Mouse (Mus musculus) forebrain, embryonic 12.5 days (tissue): Measurements from ENCODE around the gene Acad10. TPM values are rescaled to one million over a fixed set of nuclear protein-coding genes. Genes with fewer than 3 reads are reported as not detected.

Experiments used
- ATAC-seq: fragments of 200-750 bp; cut with Nextera tagmentation; 2 replicates; pipeline ENCODE4 v1.8.0; 2017; ENCODE audit warnings: moderate TSS enrichment; ENCODE audit not compliant: low FRiP score
- H3K27ac ChIP-seq: fragments of 300-500 bp; sonication (generic); 2 replicates; pipeline ENCODE4 v1.5.1; 2016; ENCODE audit warnings: mild to moderate bottlenecking
- H3K27me3 ChIP-seq: fragments of 300-500 bp; sonication (generic); 2 replicates; pipeline ENCODE4 v1.6.1; 2016; ENCODE audit warnings: mild to moderate bottlenecking
- H3K36me3 ChIP-seq: fragments of 300-500 bp; sonication (generic); replicated peaks from 2 replicates; pipeline ENCODE4 v1.6.1; 2016; ENCODE audit warnings: mild to moderate bottlenecking
- H3K4me1 ChIP-seq: fragments of 300-500 bp; sonication (generic); 2 replicates; pipeline ENCODE4 v1.6.1; 2016
- H3K4me2 ChIP-seq: fragments of 300-500 bp; sonication (generic); 2 replicates; pipeline ENCODE4 v1.6.1; 2016; ENCODE audit warnings: mild to moderate bottlenecking, moderate library complexity
- H3K4me3 ChIP-seq: fragments of 300-500 bp; sonication (generic); replicated peaks from 2 replicates; pipeline ENCODE4 v1.5.1; 2016; ENCODE audit warnings: mild to moderate bottlenecking
- H3K9ac ChIP-seq: fragments of 300-500 bp; sonication (generic); 2 replicates; pipeline ENCODE4 v1.6.1; 2016; ENCODE audit warnings: mild to moderate bottlenecking
- H3K9me3 ChIP-seq: fragments of 300-500 bp; sonication (generic); 2 replicates; pipeline ENCODE4 v1.6.1; 2016
- WGBS: fragments of 180-500 bp; shearing (Covaris S2); methylation state at CpG from one replicate; pipeline ENCODE4 v1.1.7; 2016; 5-methylcytosine and 5-hydroxymethylcytosine counted together
- polyA plus RNA-seq: library from polyadenylated mRNA; unstranded; fragments of >200 nt; fragmentation: Nextera tagmentation; extraction: Ambion mirVana; gene quantifications from 2 replicates; pipeline ENCODE4 v1.2.1, GENCODE M21; 2016

Acad10 gene
- polyA plus RNA-seq, 1 experiment from 2014 or later, result 2.5 TPM

- Histone ChIP-seq H3K4me3 (peak overlapping the region; percentile 60), H3K27ac (0 out of 2 replicates have a peak overlapping the region, but pooled peaks have one; percentile 25), H3K27me3 (peaks cover 7% of the 10 kb centered on the region; the same call in 1 of the 2 replicates), H3K4me2 (peak overlapping the region; percentile 97), H3K9ac (peak overlapping the region; percentile 82), H3K9me3 (no peaks in the 10 kb centered on the region), H3K4me1 (peaks cover 21% of the 10 kb centered on the region), H3K36me3 (no peaks in the 10 kb centered on the region)
- peak; percentile 60; the same call in 1 of the 2 replicates for ATAC-seq
- 4% methylated on average over 33 of the region's 33 CpGs for WGBS
Measured at GRCm38 (mm10) chr5:121592816-121593407, 67.4 kb downstream of the Acad10 start.

- Histone ChIP-seq H3K36me3 (no peaks in the 10 kb centered on the region), H3K9ac (no peak overlapping the region), H3K27me3 (peaks cover 7% of the 10 kb centered on the region; the same call in 1 of the 2 replicates), H3K9me3 (no peaks in the 10 kb centered on the region), H3K27ac (no peak overlapping the region), H3K4me2 (peak overlapping the region; percentile 97), H3K4me1 (peaks cover 21% of the 10 kb centered on the region), H3K4me3 (peak overlapping the region; percentile 60)
- ATAC-seq, result no peak
- 63% methylated on average over 11 of the region's 11 CpGs for WGBS
Measured at GRCm38 (mm10) chr5:121592064-121592815, 68.1 kb downstream of the Acad10 start.

- H3K4me2 ChIP-seq, result no peak overlapping the region
Measured at GRCm38 (mm10) chr5:121591417-121592063, 68.8 kb downstream of the Acad10 start.

GRCm38 (mm10) chr5:121589928-121590327 is 70.4 kb downstream of the Acad10 start:
- WGBS, result 87% methylated on average over 6 of the region's 6 CpGs
- Histone ChIP-seq H3K36me3 (no peaks in the 10 kb centered on the region), H3K4me2 (no peak overlapping the region), H3K4me3 (no peak overlapping the region), H3K27ac (no peak overlapping the region), H3K9ac (no peak overlapping the region), H3K4me1 (peaks cover 21% of the 10 kb centered on the region), H3K27me3 (no peaks in the 10 kb centered on the region; the same call in 1 of the 2 replicates), H3K9me3 (no peaks in the 10 kb centered on the region)
- no peak for ATAC-seq

More at GRCm38 (mm10) chr5:121591417-121592063, 68.8 kb downstream of the Acad10 start:
- Histone ChIP-seq H3K9me3 (no peaks in the 10 kb centered on the region), H3K36me3 (no peaks in the 10 kb centered on the region), H3K27me3 (peaks cover 7% of the 10 kb centered on the region; the same call in 1 of the 2 replicates), H3K4me1 (peaks cover 21% of the 10 kb centered on the region), H3K4me3 (no peak overlapping the region), H3K9ac (no peak overlapping the region), H3K27ac (no peak overlapping the region)
- WGBS, result 82% methylated on average over 11 of the region's 11 CpGs
- no peak for ATAC-seq

DNA sequence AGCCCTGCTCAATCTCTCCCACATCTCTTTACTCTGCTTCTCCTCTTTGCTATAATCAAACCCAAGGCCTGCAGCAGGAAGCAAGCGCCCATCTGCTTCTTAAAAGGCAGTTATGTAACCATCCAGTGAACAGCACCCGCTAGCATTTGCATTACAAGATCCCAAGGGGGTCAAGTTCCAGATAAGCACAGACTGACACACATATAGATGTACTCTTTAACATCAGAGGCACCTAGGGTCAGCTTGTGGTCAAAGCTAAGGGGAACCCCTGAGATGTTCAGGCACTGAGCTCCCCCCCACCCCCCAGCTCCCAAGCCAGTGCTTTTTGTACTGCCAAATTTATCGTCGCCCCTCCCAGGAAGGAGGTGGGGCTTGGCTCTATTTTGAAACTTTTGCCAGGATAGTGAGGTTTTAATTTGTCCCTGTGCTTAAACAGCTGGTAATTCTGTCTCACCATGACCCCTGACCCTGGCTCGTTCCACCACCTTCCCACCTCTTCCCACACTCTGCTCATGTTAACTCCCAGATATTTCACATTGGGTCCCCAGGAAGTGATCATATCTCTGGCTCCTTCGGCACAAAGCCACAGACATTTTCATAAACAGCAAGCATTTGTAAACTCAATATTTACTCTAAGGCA is 73.8 kb downstream of the Acad10 start:
- Histone ChIP-seq H3K27me3 (no peaks in the 10 kb centered on the region; the same call in 1 of the 2 replicates), H3K9ac (no peak overlapping the region), H3K4me1 (no peaks in the 10 kb centered on the region; the same call in 1 of the 2 replicates), H3K9me3 (no peaks in the 10 kb centered on the region), H3K27ac (no peak overlapping the region), H3K4me3 (no peak overlapping the region), H3K4me2 (no peak overlapping the region), H3K36me3 (no peaks in the 10 kb centered on the region)
- no peak for ATAC-seq
- WGBS, result 80% methylated on average over 6 of the region's 6 CpGs

DNA sequence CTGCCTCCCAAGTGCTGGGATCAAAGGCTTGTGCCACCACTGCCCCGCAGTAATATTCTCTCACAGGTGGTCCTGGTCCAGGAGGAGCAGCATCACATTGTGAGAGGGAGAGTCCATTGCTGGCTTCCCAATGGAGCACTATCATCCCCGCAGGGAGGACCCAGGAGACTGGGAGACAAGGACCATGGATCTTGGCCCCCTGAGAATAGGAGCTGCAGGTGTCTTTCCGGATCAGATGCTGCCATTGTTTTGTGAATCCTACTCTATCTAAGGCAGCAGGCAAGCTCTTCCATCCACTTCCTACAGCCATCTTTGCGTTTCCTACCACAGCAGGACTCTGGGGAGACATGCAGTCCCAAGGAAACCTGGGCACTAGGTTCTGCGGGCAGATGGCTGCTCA is 74.6 kb downstream of the Acad10 start:
- Histone ChIP-seq H3K36me3 (no peaks in the 10 kb centered on the region), H3K27ac (no peak overlapping the region), H3K4me2 (no peak overlapping the region), H3K9ac (no peak overlapping the region), H3K27me3 (no peaks in the 10 kb centered on the region), H3K9me3 (no peaks in the 10 kb centered on the region), H3K4me1 (no peaks in the 10 kb centered on the region; the same call in 1 of the 2 replicates), H3K4me3 (no peak overlapping the region)
- no peak for ATAC-seq
- WGBS, result 83% methylated on average over 5 of the region's 5 CpGs

GRCm38 (mm10) chr5:121585005-121585404 is 75.3 kb downstream of the Acad10 start:
- Histone ChIP-seq H3K4me1 (no peaks in the 10 kb centered on the region; the same call in 1 of the 2 replicates), H3K27ac (no peak overlapping the region), H3K36me3 (no peaks in the 10 kb centered on the region), H3K4me3 (no peak overlapping the region), H3K9ac (no peak overlapping the region), H3K4me2 (no peak overlapping the region), H3K27me3 (no peaks in the 10 kb centered on the region), H3K9me3 (no peaks in the 10 kb centered on the region)
- 95% methylated on average over 10 of the region's 10 CpGs for WGBS
- no peak for ATAC-seq

- Histone ChIP-seq H3K4me1 (no peaks in the 10 kb centered on the region; the same call in 1 of the 2 replicates), H3K36me3 (peaks cover 9% of the 10 kb centered on the region), H3K27ac (no peak overlapping the region), H3K27me3 (no peaks in the 10 kb centered on the region), H3K4me3 (no peak overlapping the region), H3K9me3 (no peaks in the 10 kb centered on the region), H3K9ac (no peak overlapping the region), H3K4me2 (no peak overlapping the region)
- ATAC-seq, result no peak
- 60% methylated on average over 12 of the region's 12 CpGs for WGBS
Measured at GRCm38 (mm10) chr5:121583765-121584501, 76.4 kb downstream of the Acad10 start.

GRCm38 (mm10) chr5:121581945-121582344 is 78.4 kb downstream of the Acad10 start:
- H3K27ac ChIP-seq, result no peak overlapping the region

GRCm38 (mm10) chr5:121576927-121577488 is 83.3 kb downstream of the Acad10 start:
- Histone ChIP-seq H3K36me3 (peaks cover 19% of the 10 kb centered on the region), H3K4me2 (no peak overlapping the region), H3K9me3 (no peaks in the 10 kb centered on the region), H3K27ac (no peak overlapping the region), H3K27me3 (no peaks in the 10 kb centered on the region), H3K4me3 (no peak overlapping the region), H3K4me1 (no peaks in the 10 kb centered on the region), H3K9ac (no peak overlapping the region)
- WGBS, result 94% methylated on average over 11 of the region's 11 CpGs
- ATAC-seq, result no peak

More at GRCm38 (mm10) chr5:121581945-121582344, 78.4 kb downstream of the Acad10 start:
- ATAC-seq, result no peak
- H3K9me3 ChIP-seq, result no peaks in the 10 kb centered on the region
- no peak overlapping the region for H3K4me2 ChIP-seq
- no peaks in the 10 kb centered on the region for H3K27me3 ChIP-seq
- H3K9ac ChIP-seq, result no peak overlapping the region
- no peaks in the 10 kb centered on the region; the same call in 1 of the 2 replicates for H3K4me1 ChIP-seq
- no peak overlapping the region for H3K4me3 ChIP-seq
- H3K36me3 ChIP-seq, result peaks cover 9% of the 10 kb centered on the region
- 92% methylated on average over 8 of the region's 8 CpGs for WGBS

- H3K27ac ChIP-seq, result no peak overlapping the region
- 97% methylated on average over 11 of the region's 11 CpGs for WGBS
- no peak overlapping the region for H3K9ac ChIP-seq
- H3K27me3 ChIP-seq, result no peaks in the 10 kb centered on the region
- ATAC-seq, result no peak
- H3K9me3 ChIP-seq, result no peaks in the 10 kb centered on the region
- no peaks in the 10 kb centered on the region for H3K4me1 ChIP-seq
- peaks cover 19% of the 10 kb centered on the region for H3K36me3 ChIP-seq
- H3K4me2 ChIP-seq, result no peak overlapping the region
- no peak overlapping the region for H3K4me3 ChIP-seq
Measured at GRCm38 (mm10) chr5:121575867-121576266, 84.4 kb downstream of the Acad10 start.
